In genomic region chr1:133332656-133333430, GRCm38 (mm10) we compare ENCODE assay signal across 30 mouse cellular contexts. TPM values are rescaled to one million over a fixed set of nuclear protein-coding genes. Genes with fewer than 3 reads are reported as not detected.
"Had no signal": no experiment of that assay in that cellular context is flagged by ENCODE, and none has a peak within 500 bp of the region (broad histone marks: within the 10 kb centered on the region; RNA-seq: fewer than 3 reads in every experiment).

No protein-coding gene starts in this region.

- H3K27ac ChIP-seq: kidney, postnatal 0 days; layer of hippocampus, adult 2 months; limb, embryonic 12.5 days; limb, embryonic 15.5 days; liver, embryonic 15.5 days; lung, embryonic 15.5 days had no signal

- DNase-seq: kidney, postnatal 25 days; layer of hippocampus, adult 9-11 months; lung, adult 18-20 months; lung, postnatal 10 days; lung, postnatal 36 days; midbrain, embryonic 14.5 days; thymus, adult 2 months; thymus, postnatal 14 days; thymus, postnatal 4 days had no signal

- H3K4me1 ChIP-seq: liver, embryonic 15.5 days had no signal

- H3K4me3 ChIP-seq: layer of hippocampus, adult 2 months; limb, embryonic 12.5 days; limb, embryonic 15.5 days; liver, embryonic 15.5 days; lung, embryonic 15.5 days had no signal

RNA-seq across cellular contexts. Expression of gene Kiss1, which starts 11.2 kb away (rescaled TPM):
- total RNA-seq: layer of hippocampus, adult 2 months; layer of hippocampus, postnatal 25 days; left cerebral cortex, adult 18-20 months; left cerebral cortex, postnatal 10 days; left cerebral cortex, postnatal 36 days; megakaryocyte-erythroid progenitor cell, adult 5-6 weeks; midbrain, postnatal 0 days had no signal
- polyA plus RNA-seq: kidney, embryonic 14.5 days; kidney, postnatal 0 days; large intestine, adult 2 months; limb, embryonic 12.5 days; limb, embryonic 15.5 days; liver, embryonic 11.5 days; liver, embryonic 15.5 days; midbrain, embryonic 11.5 days; midbrain, embryonic 14.5 days; neural tube, embryonic 11.5 days; neural tube, embryonic 14.5 days; small intestine, adult 2 months; spleen, adult 2 months; stomach, embryonic 16.5 days; thymus, adult 2 months had no signal

RNA-seq across cellular contexts. Expression of gene Ren1, which starts 17.5 kb away (rescaled TPM):
- total RNA-seq: layer of hippocampus, adult 2 months; layer of hippocampus, postnatal 25 days; left cerebral cortex, adult 18-20 months; left cerebral cortex, postnatal 10 days; left cerebral cortex, postnatal 36 days; megakaryocyte-erythroid progenitor cell, adult 5-6 weeks; midbrain, postnatal 0 days had no signal
- polyA plus RNA-seq: limb, embryonic 12.5 days; midbrain, embryonic 11.5 days; midbrain, embryonic 14.5 days; midbrain, postnatal 0 days; neural tube, embryonic 11.5 days; spleen, adult 2 months had no signal

RNA-seq across cellular contexts. Expression of gene Golt1a, which starts 23.2 kb away (rescaled TPM):
- total RNA-seq: layer of hippocampus, adult 2 months; layer of hippocampus, postnatal 25 days; megakaryocyte-erythroid progenitor cell, adult 5-6 weeks; midbrain, postnatal 0 days had no signal
- polyA plus RNA-seq: limb, embryonic 12.5 days; limb, embryonic 15.5 days; midbrain, embryonic 11.5 days; midbrain, embryonic 14.5 days; midbrain, postnatal 0 days; neural tube, embryonic 11.5 days; neural tube, embryonic 14.5 days; spleen, adult 2 months had no signal

RNA-seq across cellular contexts. Expression of gene Etnk2, which starts 30.5 kb away (rescaled TPM):
- total RNA-seq: megakaryocyte-erythroid progenitor cell, adult 5-6 weeks had no signal
